Mouse (Mus musculus) hindbrain, embryonic 15.5 days (tissue): Measurements from ENCODE around the gene Fkbp5. TPM values are rescaled to one million over a fixed set of nuclear protein-coding genes. Genes with fewer than 3 reads are reported as not detected.
A peak's percentile ranks its signal among the peaks of the same experiment; 100 is the strongest.

ENCODE experiments used
- ATAC-seq: fragments of 200-750 bp; cut with Nextera tagmentation; 2 replicates; pipeline ENCODE4 v1.8.0; 2017; ENCODE audit warnings: low read depth, moderate number of reproducible peaks, moderate TSS enrichment; ENCODE audit not compliant: low FRiP score
- H3K27ac ChIP-seq: fragments of 300-500 bp; sonication (generic); replicated peaks from 2 replicates; pipeline ENCODE4 v1.5.1; 2015; ENCODE audit warnings: mild to moderate bottlenecking, inconsistent platforms
- H3K27me3 ChIP-seq: fragments of 300-500 bp; sonication (generic); 2 replicates; pipeline ENCODE4 v1.6.1; 2015; ENCODE audit warnings: control low read depth, inconsistent platforms
- H3K36me3 ChIP-seq: fragments of 300-500 bp; sonication (generic); 2 replicates; pipeline ENCODE4 v1.6.1; 2015; ENCODE audit warnings: control low read depth, inconsistent platforms
- H3K4me1 ChIP-seq: fragments of 300-500 bp; sonication (generic); replicated peaks from 2 replicates; pipeline ENCODE4 v1.6.1; 2015; ENCODE audit warnings: control low read depth, inconsistent platforms
- H3K4me2 ChIP-seq: fragments of 300-500 bp; sonication (generic); 2 replicates; pipeline ENCODE4 v1.6.1; 2015; ENCODE audit warnings: moderate library complexity, mild to moderate bottlenecking, inconsistent platforms
- H3K4me3 ChIP-seq: fragments of 300-500 bp; sonication (generic); 2 replicates; pipeline ENCODE4 v1.5.1; 2015; ENCODE audit warnings: mild to moderate bottlenecking, inconsistent platforms
- H3K9ac ChIP-seq: fragments of 300-500 bp; sonication (generic); 2 replicates; pipeline ENCODE4 v1.6.1; 2015; ENCODE audit warnings: inconsistent platforms
- H3K9me3 ChIP-seq: fragments of 300-500 bp; sonication (generic); 2 replicates; pipeline ENCODE4 v1.6.1; 2016; ENCODE audit warnings: control low read depth, inconsistent platforms
- WGBS: fragments of 180-500 bp; shearing (Covaris S2); methylation state at CpG from one replicate; pipeline ENCODE4 v1.1.7; 2015; 5-methylcytosine and 5-hydroxymethylcytosine counted together
- polyA plus RNA-seq: library from polyadenylated mRNA; unstranded; fragments of >200 nt; fragmentation: Nextera tagmentation; extraction: Ambion mirVana; gene quantifications from 2 replicates; pipeline ENCODE4 v1.2.1, GENCODE M21; 2015

Fkbp5 gene
- polyA plus RNA-seq, 1 experiment from 2014 or later, result 31.5 TPM

DNA sequence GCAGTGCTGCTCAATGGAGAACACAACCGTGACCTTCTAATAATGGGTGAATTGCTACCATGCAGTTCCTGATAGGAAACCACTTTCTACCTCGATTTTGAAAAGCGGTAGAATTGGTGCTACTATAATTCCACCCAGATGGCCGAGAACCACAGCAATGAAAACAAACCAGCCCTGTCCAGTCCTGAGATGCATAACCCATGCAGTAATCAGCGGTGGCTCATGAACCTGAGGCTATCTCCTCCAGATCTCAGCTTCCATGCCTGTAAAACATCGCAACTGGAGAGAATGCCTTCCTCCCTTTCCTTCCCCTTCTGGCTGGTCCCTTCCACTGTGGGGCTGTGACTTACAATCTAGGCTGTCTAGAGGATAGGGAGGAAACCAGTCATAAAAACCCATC lies 46.5 kb downstream of the Fkbp5 start:
- ATAC-seq, result no peak
- Histone ChIP-seq H3K27me3 (no peaks in the 10 kb centered on the region), H3K4me2 (no peak overlapping the region), H3K9me3 (no peaks in the 10 kb centered on the region), H3K27ac (no peak overlapping the region), H3K4me1 (peaks cover 7% of the 10 kb centered on the region), H3K36me3 (no peaks in the 10 kb centered on the region), H3K9ac (no peak overlapping the region), H3K4me3 (no peak overlapping the region)
- 75% methylated on average over 6 of the region's 6 CpGs for WGBS

- Histone ChIP-seq H3K36me3 (no peaks in the 10 kb centered on the region), H3K4me1 (peaks cover 7% of the 10 kb centered on the region), H3K9ac (no peak overlapping the region), H3K27me3 (no peaks in the 10 kb centered on the region), H3K4me2 (0 out of 2 replicates have a peak overlapping the region, but pooled peaks have one; percentile 2), H3K4me3 (no peak overlapping the region), H3K27ac (no peak overlapping the region), H3K9me3 (no peaks in the 10 kb centered on the region)
- ATAC-seq, result no peak
- WGBS, result 65% methylated on average over 11 of the region's 11 CpGs
These were observed 49.6 kb downstream of the Fkbp5 start for GRCm38 (mm10) chr17:28467749-28468148.

DNA sequence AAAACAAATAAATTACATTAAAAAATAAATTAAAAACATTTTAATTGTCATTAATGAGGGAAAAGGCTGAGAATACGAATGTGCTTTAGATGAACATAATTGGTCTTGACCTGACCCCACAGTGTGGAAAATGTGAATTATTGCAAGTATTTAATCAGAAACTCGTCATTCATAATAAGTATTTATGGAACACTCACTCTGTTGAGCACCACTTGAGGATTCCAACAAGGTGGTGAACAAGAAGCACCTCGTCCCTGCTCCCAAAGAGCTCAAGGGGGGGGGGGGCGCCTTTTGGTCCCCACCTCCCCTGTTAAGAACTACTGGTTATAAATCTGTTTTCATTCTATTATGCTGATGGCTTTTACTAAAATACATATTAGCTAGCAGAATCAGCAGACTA lies 51.4 kb downstream of the Fkbp5 start:
- Histone ChIP-seq H3K27me3 (no peaks in the 10 kb centered on the region), H3K4me1 (peaks cover 7% of the 10 kb centered on the region), H3K9me3 (no peaks in the 10 kb centered on the region), H3K27ac (no peak overlapping the region), H3K36me3 (no peaks in the 10 kb centered on the region), H3K4me2 (no peak overlapping the region), H3K9ac (no peak overlapping the region), H3K4me3 (no peak overlapping the region)
- 79% methylated on average over 4 of the region's 4 CpGs for WGBS
- no peak for ATAC-seq

DNA sequence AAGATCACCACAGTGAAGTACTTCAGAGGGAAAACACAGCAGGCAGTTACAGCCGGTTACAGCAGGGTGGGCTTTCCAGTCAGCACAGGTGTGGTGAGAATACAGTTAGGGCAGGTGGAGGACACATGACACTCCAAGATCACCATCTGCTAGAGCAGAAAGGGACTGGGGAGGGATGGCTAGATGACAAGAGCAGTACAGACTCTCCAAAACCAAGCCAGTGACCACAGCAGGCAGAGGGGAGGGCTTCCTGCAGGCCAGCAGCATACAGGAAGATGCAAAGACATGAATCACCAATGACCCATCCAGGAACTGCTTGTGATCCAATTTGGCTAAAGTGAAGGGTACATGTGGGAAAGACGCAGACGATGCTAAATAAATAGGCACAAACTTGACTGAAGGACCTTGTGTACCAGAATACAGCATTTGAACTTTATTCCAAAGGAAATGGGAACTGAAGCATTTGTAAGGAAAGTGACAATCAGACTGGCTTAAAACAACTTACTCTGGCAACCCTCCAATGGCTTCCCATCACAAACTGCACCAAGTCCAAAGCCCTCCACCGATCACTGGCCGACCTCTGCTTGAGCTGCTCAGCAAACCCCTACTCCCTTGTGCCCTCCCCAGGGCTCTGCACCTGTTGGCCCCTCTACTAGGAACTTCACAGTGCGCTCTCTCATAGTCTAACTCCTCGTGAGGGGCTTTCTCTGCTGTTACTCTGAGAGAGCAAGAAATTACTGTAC lies 53.5 kb downstream of the Fkbp5 start:
- H3K9me3 ChIP-seq, result no peaks in the 10 kb centered on the region
- no peaks in the 10 kb centered on the region for H3K27me3 ChIP-seq
- no peak overlapping the region for H3K4me3 ChIP-seq
- no peak overlapping the region for H3K27ac ChIP-seq
- WGBS, result 75% methylated on average over 7 of the region's 7 CpGs
- H3K4me1 ChIP-seq, result no peaks in the 10 kb centered on the region
- no peaks in the 10 kb centered on the region for H3K36me3 ChIP-seq
- no peak overlapping the region for H3K4me2 ChIP-seq
- ATAC-seq, result no peak
- H3K9ac ChIP-seq, result no peak overlapping the region

- Histone ChIP-seq H3K4me1 (no peaks in the 10 kb centered on the region), H3K9ac (no peak overlapping the region), H3K27me3 (no peaks in the 10 kb centered on the region), H3K36me3 (no peaks in the 10 kb centered on the region), H3K4me2 (no peak overlapping the region), H3K4me3 (no peak overlapping the region), H3K9me3 (no peaks in the 10 kb centered on the region), H3K27ac (no peak overlapping the region)
- WGBS, result 98% methylated on average over 1 of the region's 1 CpGs
- no peak for ATAC-seq
These were observed 56.9 kb downstream of the Fkbp5 start for GRCm38 (mm10) chr17:28460388-28460787.

DNA sequence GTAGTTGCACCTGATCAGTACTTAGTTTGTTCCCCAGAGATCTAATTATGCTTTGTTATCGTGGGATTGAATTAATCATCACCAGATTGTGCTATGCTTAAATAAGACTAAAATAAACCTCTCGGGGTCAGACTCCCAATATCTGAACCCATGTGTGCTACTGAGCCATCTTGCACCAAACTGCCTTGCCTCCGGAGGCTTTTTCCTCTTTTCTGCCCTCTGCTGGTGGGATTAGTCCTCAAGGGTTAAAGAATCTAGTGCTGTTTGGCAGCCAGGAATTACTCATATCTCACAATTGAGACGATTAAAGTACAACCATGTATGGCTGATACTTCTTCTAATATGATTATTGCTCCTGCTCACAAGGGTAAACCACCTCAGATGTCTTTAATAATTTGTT lies 62.2 kb downstream of the Fkbp5 start:
- Histone ChIP-seq H3K36me3 (no peaks in the 10 kb centered on the region), H3K27me3 (no peaks in the 10 kb centered on the region), H3K4me3 (no peak overlapping the region), H3K9ac (no peak overlapping the region), H3K4me2 (no peak overlapping the region), H3K27ac (no peak overlapping the region), H3K9me3 (no peaks in the 10 kb centered on the region), H3K4me1 (peaks cover 7% of the 10 kb centered on the region; the same call in 1 of the 2 replicates)
- ATAC-seq, result no peak
- WGBS, result 69% methylated on average over 4 of the region's 4 CpGs

DNA sequence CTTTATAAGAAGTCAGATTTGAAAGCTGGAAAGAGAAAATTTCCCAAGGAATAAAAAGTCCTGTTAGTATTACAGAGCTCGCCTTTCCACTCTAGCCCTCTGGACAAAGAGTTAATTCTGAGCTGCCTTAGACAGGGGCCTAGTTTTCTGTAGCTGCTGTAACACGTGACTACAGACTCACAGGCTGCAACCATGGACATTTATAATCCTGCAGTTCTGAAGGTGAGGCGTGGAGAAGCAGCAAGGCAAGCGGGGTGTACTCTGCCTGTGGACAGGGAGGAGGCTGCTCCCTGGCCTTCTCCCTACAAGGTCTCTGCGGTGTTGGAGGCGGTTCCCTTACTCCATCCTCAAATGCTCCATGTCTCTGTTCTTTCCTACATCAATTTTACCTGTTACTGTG lies 64.4 kb downstream of the Fkbp5 start:
- H3K27ac ChIP-seq, result peak overlapping the region; percentile 74
- H3K9ac ChIP-seq, result no peak overlapping the region
- H3K9me3 ChIP-seq, result no peaks in the 10 kb centered on the region
- H3K4me1 ChIP-seq, result peaks cover 7% of the 10 kb centered on the region; the same call in 1 of the 2 replicates
- no peak overlapping the region for H3K4me3 ChIP-seq
- no peak for ATAC-seq
- no peaks in the 10 kb centered on the region for H3K27me3 ChIP-seq
- H3K4me2 ChIP-seq, result no peak overlapping the region
- 68% methylated on average over 6 of the region's 6 CpGs for WGBS
- no peaks in the 10 kb centered on the region for H3K36me3 ChIP-seq

DNA sequence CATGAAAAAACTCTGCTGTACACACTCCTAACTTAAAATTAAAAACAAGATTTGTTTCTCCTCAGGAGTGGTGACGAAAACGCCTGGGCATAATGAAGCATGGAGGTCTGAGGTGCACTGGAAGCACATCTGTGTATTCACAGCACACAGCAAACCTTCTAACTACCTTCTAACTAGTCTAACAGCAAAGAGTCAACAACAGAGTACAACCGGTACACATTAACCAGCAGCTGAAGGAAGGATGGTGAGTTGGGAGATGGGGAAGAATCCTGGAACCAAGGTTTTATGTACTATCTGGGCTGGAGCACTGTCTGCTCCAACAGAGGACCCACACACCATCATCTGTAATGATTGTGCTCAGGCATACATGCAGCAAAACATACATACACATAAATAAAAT lies 65.4 kb downstream of the Fkbp5 start:
- no peak for ATAC-seq
- no peaks in the 10 kb centered on the region for H3K27me3 ChIP-seq
- WGBS, result 88% methylated on average over 3 of the region's 3 CpGs

DNA sequence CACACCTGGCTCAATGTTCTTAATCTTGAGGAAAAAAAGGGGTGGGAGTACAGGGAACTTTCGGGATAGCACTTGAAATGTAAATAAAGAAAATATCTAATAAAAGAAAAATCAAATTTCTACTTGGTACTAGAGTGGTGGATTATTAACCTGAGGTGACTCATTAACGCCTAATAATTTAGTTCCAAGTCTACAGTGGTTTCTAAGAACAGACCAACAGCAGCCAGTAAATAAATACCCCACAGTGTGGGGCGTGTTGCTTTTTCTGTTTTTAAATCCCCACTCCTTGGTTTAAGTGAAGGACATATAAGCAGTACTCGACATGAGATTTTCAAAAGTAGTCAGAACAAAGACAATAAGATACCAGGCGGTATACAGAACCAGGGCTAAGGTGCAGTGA lies 65.8 kb downstream of the Fkbp5 start:
- no peak overlapping the region for H3K9ac ChIP-seq
- no peak overlapping the region for H3K27ac ChIP-seq
- peaks cover 7% of the 10 kb centered on the region; the same call in 1 of the 2 replicates for H3K4me1 ChIP-seq
- no peaks in the 10 kb centered on the region for H3K27me3 ChIP-seq
- H3K4me2 ChIP-seq, result no peak overlapping the region
- H3K36me3 ChIP-seq, result no peaks in the 10 kb centered on the region
- no peak overlapping the region for H3K4me3 ChIP-seq
- 94% methylated on average over 5 of the region's 5 CpGs for WGBS
- ATAC-seq, result no peak
- no peaks in the 10 kb centered on the region for H3K9me3 ChIP-seq

More for the DNA sequence above, 65.4 kb downstream of the Fkbp5 start:
- Histone ChIP-seq H3K27ac (0 out of 2 replicates have a peak overlapping the region, but pooled peaks have one; percentile 74), H3K4me1 (peaks cover 7% of the 10 kb centered on the region; the same call in 1 of the 2 replicates), H3K9ac (no peak overlapping the region), H3K36me3 (no peaks in the 10 kb centered on the region), H3K9me3 (no peaks in the 10 kb centered on the region), H3K4me3 (no peak overlapping the region), H3K4me2 (no peak overlapping the region)

- no peak for ATAC-seq
- 77% methylated on average over 6 of the region's 6 CpGs for WGBS
- H3K36me3 ChIP-seq, result no peaks in the 10 kb centered on the region
These were observed 69.1 kb downstream of the Fkbp5 start for GRCm38 (mm10) chr17:28448225-28448624.

DNA sequence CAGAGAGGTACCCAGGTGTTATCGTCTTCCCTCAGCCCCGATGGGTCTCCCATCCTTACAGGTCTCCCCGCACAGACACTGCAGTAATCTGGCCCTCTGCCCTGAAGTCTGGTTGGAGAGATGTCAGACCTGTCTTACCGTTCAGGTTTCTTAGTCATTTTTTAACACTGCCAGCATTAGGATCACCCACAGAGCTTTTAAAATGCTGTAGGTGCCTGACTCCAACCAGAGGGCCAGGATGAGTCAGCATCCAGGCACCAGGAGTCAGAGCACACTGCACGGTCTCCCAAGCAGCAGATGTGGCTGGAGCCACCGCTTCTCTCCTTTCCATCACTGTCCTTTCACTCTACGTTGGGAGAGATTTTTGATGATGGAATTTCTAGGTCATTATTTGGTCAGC lies 69.5 kb downstream of the Fkbp5 start:
- Histone ChIP-seq H3K9ac (no peak overlapping the region), H3K4me2 (no peak overlapping the region), H3K36me3 (no peaks in the 10 kb centered on the region), H3K27me3 (no peaks in the 10 kb centered on the region), H3K27ac (no peak overlapping the region), H3K4me3 (no peak overlapping the region), H3K9me3 (no peaks in the 10 kb centered on the region), H3K4me1 (no peaks in the 10 kb centered on the region)
- ATAC-seq, result no peak
- 76% methylated on average over 7 of the region's 7 CpGs for WGBS

More at GRCm38 (mm10) chr17:28448225-28448624, 69.1 kb downstream of the Fkbp5 start:
- Histone ChIP-seq H3K4me3 (no peak overlapping the region), H3K27ac (no peak overlapping the region), H3K4me2 (no peak overlapping the region), H3K9ac (no peak overlapping the region), H3K27me3 (no peaks in the 10 kb centered on the region), H3K4me1 (peaks cover 4% of the 10 kb centered on the region; the same call in 1 of the 2 replicates), H3K9me3 (no peaks in the 10 kb centered on the region)

- Histone ChIP-seq H3K27me3 (no peaks in the 10 kb centered on the region), H3K4me3 (no peak overlapping the region), H3K4me1 (no peaks in the 10 kb centered on the region), H3K36me3 (no peaks in the 10 kb centered on the region), H3K9me3 (no peaks in the 10 kb centered on the region), H3K4me2 (no peak overlapping the region), H3K9ac (no peak overlapping the region), H3K27ac (no peak overlapping the region)
- WGBS, result 81% methylated on average over 5 of the region's 5 CpGs
- ATAC-seq, result no peak
These were observed 70.5 kb downstream of the Fkbp5 start for GRCm38 (mm10) chr17:28446820-28447168.
